Mouse (Mus musculus) MN1 (cell line): Measurements from ENCODE around the gene Ddah1.

Source experiments
- DNase-seq: peaks from one replicate; pipeline ENCODE4 v3.0.0-alpha.2; 2016; ENCODE audit warnings: low spot score

Gene Ddah1

DNA sequence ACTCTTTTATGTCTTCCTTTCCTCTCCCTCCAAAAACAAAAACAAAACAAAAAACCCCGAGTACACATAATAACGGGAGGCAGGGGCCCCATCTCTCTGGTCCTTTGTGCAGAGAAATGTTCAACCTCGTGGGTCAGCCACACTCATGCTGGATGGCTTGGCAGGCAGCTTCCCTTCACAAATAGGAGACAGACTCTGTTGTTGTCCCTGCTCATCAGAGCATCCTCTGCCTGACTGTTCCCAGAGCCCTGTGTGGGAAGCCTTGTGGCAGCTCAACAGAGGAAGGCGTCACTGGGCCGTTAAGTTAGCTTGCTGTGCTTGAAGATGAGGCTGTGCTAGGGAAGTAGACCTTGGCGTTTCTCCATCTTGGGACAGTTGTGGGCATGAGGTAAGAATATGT lies 58.8 kb downstream of the Ddah1 start:
- no peak for DNase-seq

DNA sequence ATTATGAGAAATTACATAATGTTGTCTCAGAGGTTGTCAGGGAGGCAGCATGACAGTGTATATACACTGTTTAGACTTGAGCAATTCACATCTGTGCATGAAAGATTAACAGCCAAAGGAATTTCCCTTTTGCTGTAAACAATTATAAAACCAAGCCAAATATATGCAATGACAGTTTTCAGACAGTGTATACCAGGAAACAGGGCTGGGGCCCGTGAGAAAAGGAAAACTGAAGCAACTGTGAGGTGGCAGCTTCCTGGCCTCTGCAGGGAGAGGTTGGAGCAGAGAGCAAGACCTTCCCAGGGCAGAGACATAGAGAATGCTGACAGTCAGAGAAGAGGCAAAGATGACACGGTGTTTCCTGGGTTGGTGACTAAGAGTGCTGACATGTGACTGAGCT lies 62.0 kb downstream of the Ddah1 start:
- no peak for DNase-seq

DNA sequence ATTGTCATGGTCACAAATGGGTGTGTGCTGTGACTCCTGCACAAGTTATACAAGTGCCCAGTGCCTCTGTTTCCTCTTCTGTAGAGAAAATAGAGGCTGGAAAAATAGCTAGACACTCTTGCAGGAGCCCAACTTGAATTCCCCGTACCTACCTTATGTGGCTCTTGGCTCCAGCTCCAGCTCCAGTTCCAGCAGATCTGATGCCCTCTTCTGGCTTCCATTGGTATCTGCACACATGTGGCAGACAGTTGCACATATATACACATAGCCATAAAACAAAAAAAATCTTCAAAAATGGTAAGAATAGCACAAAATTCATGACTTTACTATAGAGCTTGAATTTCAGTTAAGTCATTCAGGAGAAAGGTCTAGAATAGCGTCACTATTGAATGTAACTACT lies 62.5 kb downstream of the Ddah1 start:
- no peak for DNase-seq

DNA sequence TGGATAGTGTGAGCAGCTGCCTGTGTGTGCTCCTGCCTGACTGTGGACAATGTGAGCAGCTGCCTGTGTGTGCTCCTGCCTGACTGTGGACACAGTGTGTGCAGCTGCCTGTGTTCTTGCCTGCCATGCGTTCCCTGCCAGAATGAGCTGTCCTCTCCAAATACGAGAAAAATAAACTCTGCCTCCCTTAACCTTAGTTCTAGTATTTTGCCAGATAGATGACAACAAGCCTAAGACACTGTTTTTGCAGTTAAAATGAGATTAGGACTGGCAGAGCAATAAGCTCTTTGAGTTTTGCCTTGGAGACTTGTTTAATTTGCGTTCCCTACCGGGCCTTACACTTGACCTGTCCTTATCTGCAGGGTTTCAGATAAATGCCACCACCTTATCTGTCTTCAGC lies 63.7 kb downstream of the Ddah1 start:
- DNase-seq = no peak

DNA sequence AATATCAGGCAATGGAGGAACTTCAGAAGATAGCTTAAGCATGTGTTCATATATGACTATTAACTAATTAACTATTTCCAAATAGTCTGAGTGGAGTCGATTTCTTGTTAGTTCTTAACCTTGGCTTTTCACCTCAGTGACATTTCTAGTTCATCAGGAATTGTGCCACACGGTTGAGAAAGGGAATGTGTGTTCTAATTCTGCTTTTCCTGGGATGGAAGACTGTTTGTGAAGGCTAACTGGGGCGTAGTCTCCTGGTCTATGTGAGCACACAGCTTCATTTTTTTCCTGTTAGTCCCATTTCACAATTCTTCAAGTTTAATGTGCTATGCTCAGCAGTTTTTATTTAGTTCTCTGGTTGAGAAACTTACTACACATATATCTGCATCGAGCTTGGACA lies 65.2 kb downstream of the Ddah1 start:
- no peak for DNase-seq

DNA sequence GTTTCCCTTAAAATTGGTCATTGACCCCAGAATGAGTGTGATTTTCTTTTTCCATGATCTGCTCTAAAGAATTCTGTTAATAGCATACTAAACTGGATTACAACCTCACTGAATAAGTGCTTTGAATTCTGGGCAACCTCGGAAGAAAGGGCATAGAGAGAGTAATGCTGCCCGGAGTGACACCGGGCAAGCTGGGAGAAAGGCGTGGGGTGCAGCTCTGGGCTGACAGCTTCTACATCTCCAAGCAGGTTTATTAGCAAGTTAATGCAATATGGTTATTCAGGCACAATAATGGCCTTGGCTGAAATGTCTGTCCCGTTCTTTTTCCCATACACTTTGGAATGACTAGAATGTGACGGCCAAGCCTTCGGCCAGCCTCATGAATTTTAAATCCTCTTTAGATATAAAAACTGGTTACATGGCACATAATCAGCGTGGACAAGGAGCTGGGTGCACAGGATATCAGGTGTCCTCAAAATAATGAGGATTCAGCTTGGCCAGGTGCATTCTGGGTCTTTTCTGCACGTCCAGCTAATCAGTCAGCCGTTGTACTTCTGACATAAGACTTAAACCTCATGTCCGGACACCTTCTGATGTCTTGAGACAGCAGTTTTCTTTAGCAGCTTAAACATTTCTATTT lies 67.1 kb downstream of the Ddah1 start:
- no peak for DNase-seq

DNA sequence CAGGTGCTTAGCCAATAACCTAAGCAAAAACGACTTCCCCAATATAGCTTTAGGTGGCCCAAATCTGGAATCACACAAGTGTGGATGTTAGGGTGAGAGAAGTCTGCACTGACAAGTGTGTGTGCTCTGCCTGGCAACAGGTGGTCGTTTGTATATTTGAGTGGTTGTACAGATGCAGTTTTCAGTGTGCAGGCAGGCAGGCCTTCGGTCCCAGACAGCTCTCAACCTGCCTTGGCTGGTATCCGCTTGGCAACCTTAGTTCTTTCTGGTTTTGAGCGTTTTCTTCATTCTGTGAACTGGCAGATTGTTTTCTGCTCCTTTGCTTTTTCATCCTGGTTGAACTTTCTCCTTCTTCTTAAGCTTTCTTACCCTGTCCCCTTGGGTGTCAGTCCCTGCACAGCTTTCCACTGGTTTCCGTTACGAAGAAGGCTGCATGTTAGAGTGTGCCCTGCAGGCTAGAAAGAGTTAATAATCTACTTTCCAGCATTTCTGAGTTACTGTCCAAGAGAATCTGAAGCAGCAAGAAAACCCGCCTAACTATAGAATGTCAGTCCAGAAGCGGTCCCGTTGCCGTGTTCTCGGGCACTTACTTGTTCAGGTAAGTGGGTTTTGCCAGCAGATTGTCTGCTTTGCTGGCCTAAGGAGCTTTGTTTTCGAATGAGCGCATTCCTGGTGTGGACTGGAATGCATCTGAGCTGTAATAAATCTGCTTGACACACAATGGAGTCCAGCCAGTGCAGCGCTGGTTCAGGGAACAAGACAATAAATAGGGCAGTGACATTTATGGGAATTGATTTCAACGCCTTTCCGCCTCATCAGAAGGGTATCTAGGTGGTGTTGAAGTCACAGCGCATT lies 68.9 kb downstream of the Ddah1 start:
- no peak for DNase-seq

DNA sequence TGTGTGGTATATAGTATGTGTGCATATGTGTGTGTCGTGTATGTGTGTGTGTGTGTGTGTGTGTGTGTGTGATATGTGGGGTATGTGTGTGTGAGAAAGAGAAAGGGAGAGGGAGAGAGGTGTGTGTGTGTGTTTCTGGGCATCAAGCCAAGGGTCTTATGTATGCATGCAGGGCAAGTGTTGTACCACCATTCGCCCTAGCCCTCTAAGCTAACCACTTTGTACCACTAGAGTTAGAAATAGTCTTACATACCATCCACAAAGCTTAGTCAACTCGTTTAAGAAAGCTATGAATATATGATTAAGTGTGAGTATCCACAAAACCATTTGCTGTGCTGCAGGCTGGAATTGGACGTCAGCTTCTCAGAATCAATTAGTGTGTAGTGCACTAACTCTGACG lies 70.4 kb downstream of the Ddah1 start:
- no peak for DNase-seq

DNA sequence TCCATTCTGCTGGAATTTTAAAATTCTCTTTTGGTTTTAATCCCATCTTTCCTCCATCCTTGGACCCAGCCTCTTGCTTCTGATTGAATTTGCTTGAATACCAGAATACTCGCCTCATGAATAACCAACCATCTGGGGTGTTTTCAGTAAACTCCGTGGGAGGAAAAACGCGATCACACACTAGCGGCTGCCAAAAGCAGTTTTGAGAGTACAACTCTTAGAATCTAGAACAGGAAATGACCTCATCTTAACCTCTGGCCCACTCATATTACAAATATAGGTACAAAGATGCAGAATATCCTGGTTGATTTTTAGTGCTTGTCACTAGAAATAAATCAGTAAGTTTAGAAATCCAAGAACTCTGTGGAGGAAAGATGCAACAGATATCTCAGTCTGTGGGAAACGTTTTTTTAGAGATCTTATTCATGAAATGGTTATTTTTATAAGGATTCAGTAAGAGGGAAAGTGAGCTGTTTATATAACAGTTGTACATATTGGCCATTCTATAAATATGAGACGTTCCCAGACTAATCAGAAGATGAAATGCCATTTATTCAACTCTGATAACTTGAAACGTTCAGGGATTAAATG lies 75.6 kb downstream of the Ddah1 start:
- no peak for DNase-seq

DNA sequence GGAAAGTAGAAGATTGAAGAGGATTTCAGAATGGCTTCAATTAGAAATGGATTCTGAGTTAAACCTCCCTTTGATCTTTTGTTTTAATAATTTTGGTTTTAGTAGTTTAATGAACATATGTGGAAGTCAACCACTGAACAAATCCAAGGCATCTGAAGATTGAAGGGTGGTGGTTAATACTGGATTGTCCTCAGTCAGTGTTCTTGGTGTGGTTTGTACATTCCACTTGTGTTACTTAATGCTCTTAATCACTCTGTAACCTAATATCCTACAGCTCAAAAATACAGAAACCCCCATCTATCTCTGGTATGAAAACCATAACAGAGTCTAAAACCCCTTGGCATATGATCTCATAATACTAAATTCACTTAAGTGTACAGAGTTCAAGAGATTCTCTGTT lies 79.8 kb downstream of the Ddah1 start:
- no peak for DNase-seq

DNA sequence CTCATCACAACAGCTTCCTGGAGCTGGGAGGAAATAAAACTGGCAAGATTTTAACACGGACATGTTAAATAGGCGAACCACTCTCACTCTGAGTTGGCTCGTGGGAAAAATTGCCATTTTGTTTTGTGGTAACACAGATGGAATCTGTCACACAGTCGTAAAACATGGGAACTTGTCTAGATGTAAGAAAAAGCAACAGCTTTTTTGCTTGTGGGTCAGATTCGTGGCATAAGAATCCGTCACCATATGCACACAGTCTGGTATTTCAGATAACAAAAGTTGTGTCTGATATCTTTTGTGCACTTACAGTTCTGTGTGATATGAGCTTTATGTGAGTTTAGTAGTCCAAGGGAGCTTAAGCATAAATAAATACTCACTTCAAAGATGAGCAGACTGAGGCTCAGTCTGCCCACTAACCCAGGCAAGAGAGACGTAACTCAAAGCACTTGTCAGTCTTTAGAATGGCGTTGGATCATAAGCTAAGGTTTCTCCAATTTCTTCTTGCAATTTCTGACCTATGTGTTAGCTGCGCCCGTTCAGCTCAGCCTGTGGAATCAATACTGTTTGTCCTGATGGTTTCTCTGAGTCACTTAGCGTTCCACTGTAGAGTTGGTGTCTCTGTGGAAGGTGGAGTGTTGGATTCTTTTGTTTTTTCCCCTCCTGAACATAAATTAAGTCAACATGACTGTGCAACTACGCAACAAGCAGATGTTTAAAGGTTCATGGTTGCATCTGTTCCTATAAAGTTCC lies 83.7 kb downstream of the Ddah1 start:
- no peak for DNase-seq

DNA sequence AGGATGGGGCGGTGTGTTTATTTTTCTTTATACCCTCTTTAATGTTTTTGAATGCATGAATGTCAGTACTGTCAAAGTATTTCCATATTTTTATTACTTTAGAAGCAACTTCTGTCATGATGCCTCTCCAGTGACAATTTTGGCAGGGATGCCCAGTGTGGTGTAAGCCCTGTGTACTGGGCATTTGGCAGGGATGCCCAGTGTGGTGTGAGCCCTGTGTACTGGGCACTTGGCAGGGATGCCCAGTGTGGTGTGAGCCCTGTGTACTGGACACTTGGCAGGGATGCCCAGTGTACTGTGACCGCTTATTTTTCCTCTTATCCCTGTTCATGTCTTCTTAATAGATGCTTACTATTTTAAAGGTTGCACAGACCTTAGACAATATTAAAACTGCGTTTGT lies 85.4 kb downstream of the Ddah1 start:
- DNase-seq = no peak

DNA sequence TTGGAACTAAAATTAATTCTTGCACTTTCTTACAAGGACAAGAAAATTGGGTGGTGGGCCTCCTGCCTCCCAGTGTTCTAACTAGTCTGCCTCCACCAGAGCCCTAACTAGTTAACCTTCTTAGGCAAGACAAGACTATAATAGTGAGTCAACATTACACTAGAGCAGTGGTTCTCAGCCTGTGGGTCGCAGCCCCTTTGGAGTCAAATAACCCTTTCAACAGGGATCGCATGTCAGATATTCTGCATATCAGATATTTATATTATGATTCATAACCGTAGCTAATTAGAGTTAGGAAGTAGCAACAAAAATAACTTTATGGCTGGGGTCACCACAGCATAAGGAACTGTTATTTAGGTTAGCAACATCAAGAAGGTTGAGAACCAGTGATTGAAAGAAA lies 86.4 kb downstream of the Ddah1 start:
- DNase-seq = no peak

DNA sequence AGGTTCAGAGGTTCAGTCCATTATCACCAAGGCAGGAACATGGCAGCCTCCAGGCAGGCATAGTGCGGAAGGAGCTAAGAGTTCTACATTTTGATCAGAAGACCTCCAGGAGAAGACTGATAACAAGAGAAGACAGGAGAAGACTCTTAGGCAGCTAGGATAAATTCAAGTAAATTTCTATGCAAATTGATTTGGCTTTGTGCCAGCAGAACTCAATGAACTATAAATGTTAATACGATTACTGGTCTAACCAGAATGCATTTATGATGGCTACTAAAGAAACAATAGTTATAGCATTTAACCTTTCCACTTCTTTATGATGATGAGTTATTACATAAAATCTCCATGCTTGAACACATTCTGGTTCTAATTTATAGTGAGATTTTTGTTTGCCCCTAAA lies 87.8 kb downstream of the Ddah1 start:
- DNase-seq = no peak

DNA sequence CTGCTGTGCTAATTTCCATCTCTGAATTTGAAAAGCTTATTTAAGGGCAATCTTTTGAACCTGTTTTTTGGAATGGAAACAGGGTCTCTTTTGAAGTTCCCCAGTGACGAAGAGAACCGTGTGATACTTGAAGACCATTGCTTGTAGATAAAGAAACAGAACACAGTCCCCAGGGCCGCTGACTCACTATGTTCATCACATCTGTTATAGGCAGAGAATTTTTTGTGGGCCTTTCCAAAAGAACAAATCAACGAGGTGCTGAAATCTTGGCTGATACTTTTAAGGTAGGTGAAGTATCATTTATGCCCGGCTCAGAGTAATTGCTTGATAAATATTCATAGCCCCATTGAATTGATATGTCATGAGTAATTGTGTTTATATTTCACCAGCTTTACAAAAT lies 93.6 kb downstream of the Ddah1 start:
- DNase-seq = no peak

DNA sequence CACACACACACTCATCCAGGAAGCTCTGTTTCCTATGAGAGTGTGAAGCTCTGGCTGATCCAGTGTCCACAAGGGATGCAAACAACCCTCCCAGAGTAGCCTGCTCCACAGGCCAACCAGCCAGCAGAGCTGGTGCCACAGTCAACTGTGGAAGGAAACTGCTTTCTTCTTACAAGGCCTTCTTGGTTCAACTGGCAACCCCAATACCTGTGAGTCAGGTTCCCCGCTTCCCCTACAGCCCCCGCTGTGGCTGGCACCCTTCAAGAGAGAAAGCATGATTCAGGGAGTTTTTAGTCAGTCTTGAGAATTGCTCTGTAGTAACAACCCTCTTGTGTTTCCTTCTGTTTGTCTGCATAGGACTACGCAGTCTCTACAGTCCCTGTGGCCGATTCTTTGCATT lies 94.3 kb downstream of the Ddah1 start:
- DNase-seq = no peak

DNA sequence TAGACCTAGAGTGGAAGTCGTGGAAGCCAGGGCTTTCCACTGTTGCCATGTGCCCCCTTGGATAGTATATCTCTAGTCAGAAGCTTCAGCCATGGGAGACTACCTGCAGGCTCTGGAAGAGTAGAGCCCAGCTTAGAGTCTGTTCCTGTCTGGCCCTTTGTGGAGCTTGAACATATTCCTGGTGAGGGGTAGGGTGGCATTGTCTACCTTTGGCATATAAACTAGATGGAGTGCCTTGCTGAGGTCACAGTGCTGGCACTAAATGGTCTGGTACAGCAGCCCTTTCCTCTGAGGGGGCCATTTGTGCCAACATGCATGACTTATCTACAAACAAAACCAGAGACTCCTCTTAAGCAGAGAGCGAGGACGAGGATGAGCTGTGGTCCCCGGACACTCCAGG lies 95.2 kb downstream of the Ddah1 start:
- no peak for DNase-seq

DNA sequence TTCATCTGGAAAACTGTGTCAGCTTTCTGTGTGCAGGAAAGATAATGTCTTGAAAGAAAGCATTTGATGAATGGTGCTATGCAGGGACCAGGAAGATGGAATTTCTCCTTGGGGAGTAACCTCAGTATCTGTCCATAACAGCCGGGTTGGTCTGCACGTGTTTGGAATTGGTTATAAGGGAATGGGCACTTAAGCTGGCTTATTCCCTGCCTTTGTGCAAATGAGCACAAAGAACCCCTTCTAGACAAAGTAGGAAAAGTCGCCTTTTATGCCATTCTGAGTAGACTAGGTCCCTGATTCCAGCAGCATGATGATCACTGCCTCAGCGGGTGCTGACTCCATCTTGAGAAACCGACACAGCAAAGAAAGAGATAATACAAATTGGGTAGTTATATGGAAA lies 96.0 kb downstream of the Ddah1 start:
- DNase-seq = no peak

DNA sequence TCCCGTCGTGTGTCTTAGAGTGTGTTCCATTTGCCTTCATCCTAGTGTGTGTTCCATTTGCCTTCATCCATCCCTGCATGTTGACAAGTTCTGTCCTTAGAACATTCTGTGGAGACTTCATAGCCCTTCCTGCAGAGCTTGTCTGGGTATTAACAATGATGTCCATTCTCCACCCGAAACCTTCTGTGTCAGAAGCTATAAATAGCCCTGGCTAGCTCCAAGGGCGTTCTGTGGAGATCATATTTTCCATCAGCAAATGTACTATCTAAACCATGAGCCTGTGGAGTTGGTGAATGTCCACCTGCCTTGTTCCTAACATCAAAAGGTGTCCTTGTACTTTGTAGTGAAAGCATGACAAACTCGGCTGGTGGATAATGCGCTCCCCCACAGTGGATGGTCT lies 96.8 kb downstream of the Ddah1 start:
- no peak for DNase-seq

DNA sequence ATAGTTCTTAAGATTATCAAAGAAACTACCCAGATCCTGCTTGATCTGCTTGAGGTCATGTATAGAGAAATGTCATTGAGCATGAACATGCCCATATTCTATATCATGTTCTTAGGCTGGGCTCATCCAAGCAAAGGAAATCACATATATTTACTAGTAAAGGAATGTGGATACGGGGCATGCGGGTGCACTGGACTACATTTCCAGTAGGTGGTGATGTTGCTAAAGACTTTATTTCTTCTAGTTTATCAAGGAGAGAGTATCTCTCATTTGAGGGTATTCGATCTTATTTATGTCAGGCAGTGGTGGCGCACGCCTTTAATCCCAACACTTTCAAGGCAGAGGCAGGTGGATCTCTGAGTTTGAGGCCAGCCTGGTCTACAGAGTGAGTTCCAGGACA lies 99.9 kb downstream of the Ddah1 start:
- DNase-seq = no peak

DNA sequence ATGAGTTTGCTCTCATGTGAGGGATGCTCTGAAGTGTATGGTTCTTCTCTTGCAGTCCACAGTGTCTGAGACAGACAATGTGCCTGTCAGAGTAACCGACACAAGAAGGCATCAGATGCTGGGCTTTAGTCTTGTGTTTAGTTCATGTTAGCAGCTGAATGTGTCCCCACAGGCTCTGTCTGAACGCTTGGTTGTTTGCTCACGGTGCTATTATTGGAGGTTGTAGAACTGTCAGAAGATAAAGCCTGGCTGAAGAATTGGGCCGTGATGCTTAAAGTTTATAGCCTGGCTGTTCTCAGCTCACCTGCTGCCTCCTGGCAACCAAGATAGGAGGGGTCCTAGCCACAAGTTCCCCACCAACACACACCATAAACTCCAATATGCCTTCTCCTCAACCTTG lies 104.0 kb downstream of the Ddah1 start:
- DNase-seq = no peak

DNA sequence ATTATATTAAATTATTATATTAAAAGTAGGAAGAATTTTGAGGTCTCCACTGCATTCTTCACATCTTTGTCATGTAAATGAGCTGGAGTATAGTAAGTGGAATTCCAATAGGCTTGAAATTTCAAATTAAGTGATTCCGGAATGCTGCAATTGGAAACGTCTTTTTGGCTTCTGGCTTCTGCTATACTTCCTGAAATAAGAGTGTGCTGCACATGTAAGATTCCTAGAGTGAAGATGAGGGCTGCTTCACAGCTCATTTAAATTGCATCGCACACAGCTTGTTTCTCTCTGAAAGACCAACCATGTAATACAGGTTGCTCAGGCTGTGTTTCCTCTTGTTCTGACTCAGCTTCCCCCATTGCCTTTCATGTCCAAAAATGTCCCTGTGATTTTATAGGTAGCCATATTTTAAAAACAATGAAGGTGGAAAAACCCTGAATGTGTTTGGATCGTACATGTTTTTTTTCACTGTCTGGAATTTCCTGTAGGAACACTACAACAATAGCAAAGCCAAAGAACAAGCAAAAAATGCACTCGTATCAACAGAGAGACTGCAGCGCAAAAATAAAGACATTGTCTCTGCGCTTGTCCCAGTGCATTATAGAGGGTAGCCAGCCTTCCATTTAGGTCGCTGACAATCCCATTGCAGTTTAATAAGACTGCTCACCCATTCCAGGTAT lies 105.7 kb downstream of the Ddah1 start:
- no peak for DNase-seq
